Mouse (Mus musculus) megakaryocyte, adult 5-6 weeks (primary cell): ENCODE data around the gene 0610010K14Rik. TPM values are rescaled to one million over a fixed set of nuclear protein-coding genes. Genes with fewer than 3 reads are reported as not detected.
A peak's percentile ranks its signal among the peaks of the same experiment; 100 is the strongest.

Experiments
- ATAC-seq: 2 replicates; pipeline ENCODE4 v1.8.0; 2016; ENCODE audit warnings: mild to moderate bottlenecking, inconsistent platforms; ENCODE audit not compliant: poor library complexity, severe bottlenecking
- total RNA-seq, 2 experiments: library from RNA; stranded (forward) in 1 of 2; stranded (reverse) in 1 of 2; fragments of 153-499, 151-499 nt in 1 of 2; fragments of 221-1000, 200-1000 nt in 1 of 2; gene quantifications; 2 replicates each; pipeline versions ENCODE4 v1.2.3 to v1.2.4; 2015 to 2017

Gene 0610010K14Rik
- total RNA-seq, 2 experiments from 2014 or later, result 31.5 to 77.6 TPM

- ATAC-seq, result no peak
Measured at GRCm38 (mm10) chr11:70218039-70218438, 19.7 kb downstream of the 0610010K14Rik start.

- no peak for ATAC-seq
Measured at GRCm38 (mm10) chr11:70216103-70216502, 21.6 kb downstream of the 0610010K14Rik start.

DNA sequence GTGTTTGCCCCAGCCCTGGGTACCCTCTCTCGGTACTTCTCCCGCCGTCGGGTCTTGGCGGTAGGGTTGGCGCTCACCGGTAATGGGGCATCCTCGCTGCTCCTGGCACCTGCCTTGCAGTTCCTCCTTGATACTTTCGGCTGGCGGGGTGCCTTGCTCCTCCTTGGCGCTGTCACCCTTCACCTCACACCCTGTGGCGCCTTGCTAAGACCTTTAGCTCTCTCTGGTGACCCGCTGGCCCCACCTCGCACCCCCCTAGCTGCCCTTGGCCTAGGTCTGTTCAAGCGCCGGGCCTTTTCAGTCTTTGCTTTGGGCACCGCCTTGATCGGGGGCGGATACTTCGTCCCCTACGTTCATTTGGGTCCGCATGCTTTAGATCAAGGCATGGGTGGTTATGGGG is 22.4 kb downstream of the 0610010K14Rik start:
- ATAC-seq, result no peak

- ATAC-seq, result no peak
Measured at GRCm38 (mm10) chr11:70214856-70215209, 22.9 kb downstream of the 0610010K14Rik start.

- no peak for ATAC-seq
Measured at GRCm38 (mm10) chr11:70214191-70214855, 23.4 kb downstream of the 0610010K14Rik start.

- ATAC-seq, result no peak
Measured at GRCm38 (mm10) chr11:70213736-70214135, 24.0 kb downstream of the 0610010K14Rik start.

GRCm38 (mm10) chr11:70212896-70213295 is 24.8 kb downstream of the 0610010K14Rik start:
- no peak for ATAC-seq

DNA sequence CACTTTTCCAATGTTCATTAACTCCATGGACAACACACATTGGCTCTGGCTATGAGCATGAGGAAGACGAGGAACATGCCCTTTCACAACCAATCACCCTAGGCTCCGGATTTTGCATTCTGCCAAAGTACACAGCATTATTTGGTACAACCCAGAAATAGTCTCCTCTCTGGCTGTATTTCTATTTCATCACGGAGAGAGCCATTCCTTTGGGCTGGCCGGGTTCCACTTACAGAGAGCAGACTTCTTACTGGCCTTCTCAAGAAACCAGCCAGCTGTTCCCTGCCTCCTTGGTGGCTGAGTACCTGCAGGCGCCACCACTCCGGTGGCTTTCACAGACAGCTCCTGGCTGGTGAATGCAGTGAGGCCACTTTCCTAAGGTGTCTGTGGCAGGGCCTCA is 25.3 kb downstream of the 0610010K14Rik start, which contains the start of gene Slc16a11:
Gene Slc16a11 (plus strand): TSS at position 330 of the 400 bp plus-strand sequence.
- ATAC-seq, result no peak

DNA sequence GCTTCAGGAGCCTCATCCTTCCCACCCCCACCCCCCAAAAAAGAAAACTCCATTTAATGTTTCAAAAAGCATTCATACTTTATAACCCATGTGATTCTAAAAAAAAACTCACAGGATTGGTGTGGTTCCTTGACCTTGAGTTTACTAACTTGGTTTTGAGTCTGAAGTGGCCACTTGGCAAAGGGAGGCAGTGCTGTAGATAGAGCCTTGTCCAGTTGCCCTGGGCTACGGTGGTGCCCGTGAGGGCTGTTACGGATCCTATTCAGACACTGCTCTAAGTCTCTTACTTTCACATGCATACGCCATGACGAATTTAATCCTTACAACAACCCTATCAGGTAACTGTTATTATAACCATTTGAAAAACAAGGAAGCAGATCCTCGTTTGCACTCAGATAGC is 25.7 kb downstream of the 0610010K14Rik start:
- no peak for ATAC-seq

DNA sequence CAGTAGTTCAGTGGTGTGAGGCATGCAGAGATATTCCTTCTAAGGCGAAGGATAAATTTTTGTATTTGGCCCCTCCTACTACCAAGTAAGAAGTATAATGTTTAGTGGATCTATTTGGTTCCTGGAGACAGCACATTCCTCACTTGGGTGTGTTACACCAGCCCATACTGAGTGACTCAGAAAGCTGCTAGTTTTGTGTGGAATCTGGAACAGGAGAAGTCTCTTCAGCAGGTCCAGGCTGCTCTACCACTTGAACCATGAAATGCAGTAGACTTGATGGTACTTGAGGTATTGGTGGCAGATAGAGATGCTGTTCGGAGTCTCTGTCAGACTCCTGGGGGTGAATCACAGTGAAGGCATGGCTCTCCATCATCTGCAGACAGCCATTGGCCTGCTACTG is 27.0 kb downstream of the 0610010K14Rik start:
- no peak for ATAC-seq

DNA sequence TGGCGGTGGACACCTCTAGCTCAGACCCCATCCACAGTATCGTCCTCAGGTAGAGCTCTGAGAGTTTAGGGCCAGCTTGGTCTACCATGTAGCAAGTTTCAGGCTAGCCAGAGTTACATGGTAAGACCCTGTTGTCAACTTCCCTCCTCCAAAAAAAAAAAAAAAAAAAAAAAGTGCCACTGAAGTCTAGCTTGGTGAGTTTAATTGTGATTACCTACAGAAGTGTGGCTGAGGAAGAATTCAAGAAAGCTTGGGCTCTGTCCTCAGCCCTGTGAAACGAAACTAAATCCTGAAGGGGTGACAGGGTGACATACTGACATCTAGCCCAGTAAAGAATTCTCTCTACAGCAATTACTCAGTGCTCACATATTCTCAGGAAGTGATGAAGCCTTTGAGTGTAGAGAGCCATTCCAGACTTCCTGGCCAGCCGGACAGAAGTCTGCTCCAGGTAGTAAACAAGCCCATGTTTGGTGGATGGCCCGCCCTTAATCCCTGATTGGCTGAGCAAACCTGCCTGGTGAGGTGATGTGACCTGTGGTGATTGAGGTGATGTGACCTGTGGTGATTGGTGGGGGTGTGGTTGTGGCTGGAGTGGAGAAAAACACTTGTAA is 28.8 kb downstream of the 0610010K14Rik start:
- ATAC-seq, result no peak

DNA sequence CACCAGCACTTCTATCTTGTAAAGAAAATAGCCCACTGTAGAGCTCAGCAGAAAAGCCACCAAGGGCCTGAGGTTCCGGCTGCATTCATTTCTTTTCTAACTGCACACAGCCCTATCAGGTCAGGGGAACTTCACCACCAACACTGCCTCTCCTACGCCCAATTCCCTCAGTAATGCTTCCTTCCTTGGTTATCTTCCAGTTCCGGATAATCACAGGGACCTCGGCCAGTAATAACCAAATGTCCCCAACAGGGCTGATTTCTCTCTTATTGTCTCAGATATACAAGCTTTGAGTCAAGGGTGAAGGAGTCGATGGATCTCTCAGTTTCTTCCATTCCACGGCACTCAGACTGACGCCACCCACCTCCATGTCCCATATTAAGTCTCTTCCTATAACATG is 30.4 kb downstream of the 0610010K14Rik start:
- no peak for ATAC-seq

- no peak for ATAC-seq
Measured at GRCm38 (mm10) chr11:70206801-70207200, 30.9 kb downstream of the 0610010K14Rik start.

- peak; percentile 72 for ATAC-seq
Measured at GRCm38 (mm10) chr11:70201691-70202090, 36.0 kb downstream of the 0610010K14Rik start.

GRCm38 (mm10) chr11:70200036-70200608 is 37.6 kb downstream of the 0610010K14Rik start:
- ATAC-seq, result no peak

DNA sequence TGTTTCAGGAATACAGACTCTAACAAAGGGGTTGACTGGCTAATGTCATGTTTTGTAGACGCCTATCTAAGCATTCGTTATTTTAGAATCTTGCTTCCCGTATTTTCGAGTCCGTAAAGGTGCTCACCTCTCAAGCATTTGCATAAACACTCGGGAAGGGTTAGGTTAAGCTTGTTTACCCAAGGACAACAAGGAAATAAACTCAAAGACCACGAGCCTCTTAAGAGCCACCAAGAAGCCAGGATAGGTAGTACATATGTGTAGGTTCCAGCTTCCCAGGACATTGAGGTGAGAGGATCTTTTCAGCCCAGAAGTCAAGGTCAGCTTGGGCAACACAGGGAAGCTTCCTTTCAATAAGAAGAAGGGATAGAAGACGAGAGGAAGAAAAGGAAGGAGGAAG is 38.6 kb downstream of the 0610010K14Rik start:
- ATAC-seq, result no peak

DNA sequence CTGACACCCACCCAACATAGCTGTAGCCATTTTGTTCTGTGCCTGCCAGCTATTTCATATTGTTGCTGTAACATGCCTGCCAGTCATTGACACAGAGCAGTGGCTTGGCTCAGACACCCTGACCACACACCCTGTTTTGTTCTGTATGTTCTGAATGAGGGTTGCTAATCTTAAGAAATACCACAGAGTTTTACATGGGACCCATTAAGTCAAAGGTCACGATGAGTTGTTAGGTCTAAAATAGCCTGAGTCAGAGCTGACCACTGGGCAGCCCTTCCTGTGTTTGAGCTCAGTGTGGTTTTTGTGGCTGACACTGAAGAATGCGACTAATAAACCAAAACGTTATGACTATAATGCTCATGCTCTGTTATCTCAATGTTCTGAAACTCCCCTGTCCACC is 39.4 kb downstream of the 0610010K14Rik start:
- peak; percentile 33; the same call in 1 of the 2 replicates for ATAC-seq

- no peak for ATAC-seq
Measured at GRCm38 (mm10) chr11:70193354-70194285, 44.1 kb downstream of the 0610010K14Rik start.

GRCm38 (mm10) chr11:70192157-70192556 is 45.6 kb downstream of the 0610010K14Rik start:
- ATAC-seq, result no peak

DNA sequence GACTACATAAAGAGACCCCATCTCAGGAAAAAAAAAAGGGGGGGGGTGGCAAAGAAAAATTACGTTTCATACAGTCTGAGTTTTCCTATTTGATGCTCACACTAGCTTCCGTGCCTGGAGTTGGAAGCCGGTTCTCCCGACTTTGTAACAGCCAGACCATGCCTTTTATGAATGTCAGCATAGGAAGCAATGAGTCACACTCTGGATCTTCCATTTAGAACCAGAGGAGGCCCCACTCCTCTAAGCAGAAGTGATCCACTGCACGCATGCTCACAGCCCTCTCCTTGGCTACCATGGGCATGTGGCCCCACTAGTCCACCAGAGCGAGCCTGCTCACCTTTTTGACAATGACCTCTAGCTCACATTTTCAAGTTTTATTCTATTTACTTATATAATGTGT is 46.5 kb downstream of the 0610010K14Rik start:
- no peak for ATAC-seq
